Mouse (Mus musculus) stomach, embryonic 16.5 days (tissue): ENCODE measurements at regions not wholly inside any gene's neighbourhood (a gene's known extent, or its start where the extent isn't known, plus 50 kb on each side); places are given as distances from the start of the nearest gene placed in this dataset.
"Not testable (repeated sequence)": the region's sequence is repeated elsewhere in the genome, so short reads cannot be mapped to it uniquely, and the experiment has no call there.

ENCODE experiments used
- ATAC-seq: fragments of 200-750 bp; cut with Nextera tagmentation; 2 replicates; pipeline ENCODE4 v1.8.0; 2017; ENCODE audit warnings: moderate number of reproducible peaks, moderate TSS enrichment; ENCODE audit not compliant: insufficient read depth, low FRiP score
- H3K27ac ChIP-seq: fragments of 300-500 bp; sonication (generic); 2 replicates; pipeline ENCODE4 v1.5.1; 2014; ENCODE audit warnings: low read length
- H3K27me3 ChIP-seq: fragments of 300-500 bp; sonication (generic); 2 replicates; pipeline ENCODE4 v1.6.1; 2014; ENCODE audit warnings: low read length, control low read depth, mixed read lengths; ENCODE audit not compliant: control insufficient read depth, insufficient read depth
- H3K36me3 ChIP-seq: fragments of 300-500 bp; sonication (generic); 2 replicates; pipeline ENCODE4 v1.6.1; 2014; ENCODE audit warnings: low read length; ENCODE audit not compliant: control insufficient read depth, insufficient read depth
- H3K4me1 ChIP-seq: fragments of 300-500 bp; sonication (generic); 2 replicates; pipeline ENCODE4 v1.6.1; 2014; ENCODE audit warnings: low read length, control low read depth, mixed read lengths; ENCODE audit not compliant: control insufficient read depth, insufficient read depth
- H3K4me2 ChIP-seq: fragments of 300-500 bp; sonication (generic); 2 replicates; pipeline ENCODE4 v1.6.1; 2014; ENCODE audit warnings: low read depth, low read length, mixed read lengths
- H3K4me3 ChIP-seq: fragments of 300-500 bp; sonication (generic); replicated peaks from 2 replicates; pipeline ENCODE4 v1.5.1; 2014; ENCODE audit warnings: mild to moderate bottlenecking, low read length
- H3K9ac ChIP-seq: fragments of 300-500 bp; sonication (generic); 2 replicates; pipeline ENCODE4 v1.6.1; 2014; ENCODE audit warnings: low read length
- H3K9me3 ChIP-seq: fragments of 300-500 bp; sonication (generic); replicated peaks from 2 replicates; pipeline ENCODE4 v1.6.1; 2016; ENCODE audit warnings: low read length, control low read depth; ENCODE audit not compliant: control insufficient read depth
- WGBS: fragments of 180-500 bp; shearing (Covaris S2); extraction: QIAGEN DNeasy Blood & Tissue Kit; methylation state at CpG from one replicate; pipeline ENCODE4 v1.1.7; 2014; 5-methylcytosine and 5-hydroxymethylcytosine counted together

GRCm38 (mm10) chr1:80969927-80970326 is 106.8 kb upstream of the Nyap2 start:
- H3K9me3 ChIP-seq = no peaks in the 10 kb centered on the region
- no peak overlapping the region for H3K9ac ChIP-seq
- H3K36me3 ChIP-seq = no peaks in the 10 kb centered on the region
- no peaks in the 10 kb centered on the region for H3K4me1 ChIP-seq
- H3K4me3 ChIP-seq = no peak overlapping the region
- ATAC-seq = no peak
- no peak overlapping the region for H3K4me2 ChIP-seq
- H3K27ac ChIP-seq = no peak overlapping the region
- no peaks in the 10 kb centered on the region for H3K27me3 ChIP-seq

- H3K9ac ChIP-seq = no peak overlapping the region
- no peak overlapping the region for H3K4me2 ChIP-seq
- H3K4me1 ChIP-seq = no peaks in the 10 kb centered on the region
- H3K27ac ChIP-seq = no peak overlapping the region
- 73% methylated on average over 1 of the region's 1 CpGs for WGBS
- no peaks in the 10 kb centered on the region for H3K36me3 ChIP-seq
- H3K4me3 ChIP-seq = no peak overlapping the region
- no peak for ATAC-seq
- no peaks in the 10 kb centered on the region for H3K9me3 ChIP-seq
- no peaks in the 10 kb centered on the region for H3K27me3 ChIP-seq
Observed at GRCm38 (mm10) chr1:80969194-80969593, 107.6 kb upstream of the Nyap2 start.

- H3K9me3 ChIP-seq = no peaks in the 10 kb centered on the region
- no peak for ATAC-seq
- no peaks in the 10 kb centered on the region for H3K36me3 ChIP-seq
- no peak overlapping the region for H3K9ac ChIP-seq
- H3K27ac ChIP-seq = no peak overlapping the region
- H3K4me2 ChIP-seq = no peak overlapping the region
- no peaks in the 10 kb centered on the region for H3K4me1 ChIP-seq
- no peaks in the 10 kb centered on the region for H3K27me3 ChIP-seq
- no peak overlapping the region for H3K4me3 ChIP-seq
- 75% methylated on average over 2 of the region's 2 CpGs for WGBS
Observed at GRCm38 (mm10) chr1:80965792-80966191, 111.0 kb upstream of the Nyap2 start.

GRCm38 (mm10) chr1:80964376-80964775 is 112.4 kb upstream of the Nyap2 start:
- Histone ChIP-seq H3K27me3 (no peaks in the 10 kb centered on the region), H3K9me3 (no peaks in the 10 kb centered on the region), H3K36me3 (no peaks in the 10 kb centered on the region), H3K4me3 (no peak overlapping the region), H3K27ac (no peak overlapping the region), H3K4me2 (no peak overlapping the region), H3K4me1 (no peaks in the 10 kb centered on the region), H3K9ac (no peak overlapping the region)
- ATAC-seq = no peak
- 86% methylated on average over 5 of the region's 5 CpGs for WGBS

- no peak overlapping the region for H3K4me3 ChIP-seq
- H3K4me2 ChIP-seq = no peak overlapping the region
- no peaks in the 10 kb centered on the region for H3K9me3 ChIP-seq
- H3K9ac ChIP-seq = no peak overlapping the region
- 62% methylated on average over 1 of the region's 1 CpGs for WGBS
- H3K36me3 ChIP-seq = no peaks in the 10 kb centered on the region
- no peaks in the 10 kb centered on the region for H3K27me3 ChIP-seq
- H3K4me1 ChIP-seq = no peaks in the 10 kb centered on the region
- no peak overlapping the region for H3K27ac ChIP-seq
- no peak for ATAC-seq
Observed at GRCm38 (mm10) chr1:80963838-80964237, 112.9 kb upstream of the Nyap2 start.

- no peak for ATAC-seq
- Histone ChIP-seq H3K4me1 (no peaks in the 10 kb centered on the region), H3K9me3 (no peaks in the 10 kb centered on the region), H3K4me2 (no peak overlapping the region), H3K27ac (no peak overlapping the region), H3K9ac (no peak overlapping the region), H3K36me3 (no peaks in the 10 kb centered on the region), H3K27me3 (no peaks in the 10 kb centered on the region), H3K4me3 (no peak overlapping the region)
- WGBS = 81% methylated on average over 4 of the region's 4 CpGs
Observed at GRCm38 (mm10) chr1:80950406-80950805, 126.3 kb upstream of the Nyap2 start.

- not testable (repeated sequence) for H3K4me1 ChIP-seq, ATAC-seq, H3K9ac ChIP-seq, H3K36me3 ChIP-seq, H3K27me3 ChIP-seq, H3K9me3 ChIP-seq, H3K27ac ChIP-seq, H3K4me2 ChIP-seq, H3K4me3 ChIP-seq
Observed at GRCm38 (mm10) chr1:80946049-80946448, 130.7 kb upstream of the Nyap2 start.

GRCm38 (mm10) chr1:80939372-80939771 is 137.4 kb upstream of the Nyap2 start:
- WGBS = 81% methylated on average over 4 of the region's 4 CpGs
- no peak for ATAC-seq
- H3K4me1 ChIP-seq = no peaks in the 10 kb centered on the region
- no peak overlapping the region for H3K4me2 ChIP-seq
- no peaks in the 10 kb centered on the region for H3K36me3 ChIP-seq
- no peak overlapping the region for H3K9ac ChIP-seq
- no peaks in the 10 kb centered on the region for H3K27me3 ChIP-seq
- H3K27ac ChIP-seq = no peak overlapping the region
- H3K9me3 ChIP-seq = no peaks in the 10 kb centered on the region
- no peak overlapping the region for H3K4me3 ChIP-seq

GRCm38 (mm10) chr1:80899281-80899680 is 141.0 kb upstream of the Dock10 start:
- Histone ChIP-seq H3K36me3 (no peaks in the 10 kb centered on the region), H3K27me3 (no peaks in the 10 kb centered on the region), H3K4me1 (no peaks in the 10 kb centered on the region), H3K4me3 (no peak overlapping the region), H3K9me3 (no peaks in the 10 kb centered on the region), H3K4me2 (no peak overlapping the region), H3K27ac (no peak overlapping the region), H3K9ac (no peak overlapping the region)
- ATAC-seq = no peak
- WGBS = 64% methylated on average over 4 of the region's 4 CpGs
